Mouse (Mus musculus): ENCODE measurements around the gene Pafah1b3.

GRCm38 (mm10) chr7:25272445-25273258 lies 25.1 kb downstream of the Pafah1b3 start:
- TF ChIP-seq CTCF (IDR thresholded peaks at IDR 0.05; ENCODE audit: borderline replicate concordance, insufficient read depth, low read length) (no peak), POLR2A (IDR thresholded peaks at IDR 0.05; ENCODE audit: low read depth, low read length) (no peak)

All from embryonic fibroblast, embryonic 13.5 days (primary cell).